Mouse (Mus musculus) liver, embryonic 14.5 days (tissue): Measurements from ENCODE around the gene Dennd5a.

Source experiments
- CTCF ChIP-seq: IDR thresholded peaks from 2 replicates; pipeline ENCODE4 v1.5.1; 2016; ENCODE audit warnings: antibody characterized with exemption, low read depth, control low read depth
- EP300 ChIP-seq: IDR thresholded peaks from 2 replicates; pipeline ENCODE4 v1.6.1; 2016; ENCODE audit warnings: antibody characterized with exemption, low read depth

DNA sequence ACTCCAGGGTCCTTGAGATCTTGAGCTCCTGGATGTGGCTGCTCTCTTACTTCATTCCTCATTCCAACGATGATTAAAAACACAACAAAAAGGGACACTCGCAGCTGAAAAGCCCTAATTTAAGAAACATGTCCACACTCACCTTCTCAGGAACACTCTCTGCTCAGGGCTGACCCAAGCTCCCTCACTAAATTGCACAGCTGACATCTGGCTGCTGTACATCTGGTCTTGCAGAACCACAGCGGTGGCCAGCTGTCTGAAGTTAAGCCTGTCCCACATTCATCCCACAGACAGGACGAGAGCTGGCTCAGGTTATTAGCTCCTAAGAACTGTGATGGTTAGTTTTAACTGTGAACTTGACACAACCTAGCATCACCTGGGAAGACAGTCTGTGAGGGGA lies 68.5 kb downstream of the Dennd5a start:
- TF ChIP-seq CTCF (no peak), EP300 (no peak)
